Mouse (Mus musculus): ENCODE measurements around the gene Pole2. TPM values are rescaled to one million over a fixed set of nuclear protein-coding genes. Genes with fewer than 3 reads are reported as not detected.

The Pole2 gene
- total RNA-seq, 1 experiment from 2014 or later, result 6.4 TPM

DNA sequence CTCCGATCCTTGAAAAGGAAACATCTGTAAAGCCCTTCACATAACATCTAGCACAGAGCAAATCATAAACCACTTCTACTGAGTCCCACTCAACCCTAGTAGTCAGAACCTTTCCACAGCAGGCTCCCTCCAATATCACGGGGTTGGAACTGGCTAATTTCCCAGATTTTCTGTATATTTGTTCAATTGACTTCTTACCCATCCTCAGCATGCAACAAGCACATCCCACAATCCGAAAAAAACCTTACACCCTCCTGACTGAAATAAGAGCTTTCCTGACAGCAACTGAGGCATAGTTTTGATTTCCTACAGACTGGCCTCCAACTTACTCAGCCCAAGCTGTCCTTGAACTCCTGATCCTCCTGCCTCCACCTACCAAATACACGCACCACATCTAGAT, 71.6 kb downstream of the Pole2 start:
- ATAC-seq (ENCODE audit: extremely low read depth, insufficient number of reproducible peaks, low FRiP score, poor library complexity, severe bottlenecking), result no peak

DNA sequence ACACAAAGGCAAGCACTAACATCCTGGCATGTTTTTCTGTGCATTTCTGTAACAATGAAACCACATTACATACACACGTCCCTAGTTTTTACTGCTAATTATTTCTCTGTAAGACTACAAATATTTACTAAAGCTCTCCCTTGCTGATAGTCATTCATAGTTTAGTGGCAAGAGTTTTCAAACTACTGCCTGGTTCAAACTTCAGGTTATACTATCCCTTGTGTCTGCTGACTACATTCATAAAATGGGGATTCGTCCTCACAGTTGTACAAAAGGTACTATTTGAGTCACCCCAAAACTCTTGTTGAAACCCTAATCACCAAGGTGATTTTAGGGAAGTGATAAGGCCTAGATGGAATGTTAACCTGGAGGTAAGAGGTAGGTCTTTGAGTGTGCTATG, 72.1 kb downstream of the Pole2 start:
- no peak for ATAC-seq (ENCODE audit: extremely low read depth, insufficient number of reproducible peaks, low FRiP score, poor library complexity, severe bottlenecking)

Other genes with a start within 250 kb of the Pole2 start
- 1,199 and 1,263 TPM in 2 replicates for gene Rps29, start 69.0 kb downstream of the Pole2 start, total RNA-seq (2017)
- not detected in 2 replicates for gene Lrr1, start 59.4 kb downstream of the Pole2 start, total RNA-seq (2017)
- 301 and 317 TPM in 2 replicates for gene Rpl36al, start 44.1 kb downstream of the Pole2 start, total RNA-seq (2017)
- 44.6 and 47.5 TPM in 2 replicates for gene Mgat2, start 44.0 kb downstream of the Pole2 start, total RNA-seq (2017)
- gene Gm49383, start 31.1 kb downstream of the Pole2 start, total RNA-seq (2017), result 5.3 and 9.4 TPM in 2 replicates
- 0.74 and 0.93 TPM in 2 replicates for gene Dnaaf2, start 29.8 kb downstream of the Pole2 start, total RNA-seq (2017)
- 6.3 and 10.5 TPM in 2 replicates for gene Gm49384, start 23.9 kb downstream of the Pole2 start, total RNA-seq (2017)
- 7.6 and 10.8 TPM in 2 replicates for gene Klhdc1, start 13.0 kb upstream of the Pole2 start, total RNA-seq (2017)
- 46.7 and 52.9 TPM in 2 replicates for gene Klhdc2, start 68.5 kb upstream of the Pole2 start, total RNA-seq (2017)
- gene Nemf, start 129.0 kb upstream of the Pole2 start, total RNA-seq (2017), result 159 and 188 TPM in 2 replicates
- gene Arf6, start 144.0 kb upstream of the Pole2 start, total RNA-seq (2017), result 210 and 221 TPM in 2 replicates
- 1.8 and 3.6 TPM in 2 replicates for gene Gm9887, start 144.3 kb upstream of the Pole2 start, total RNA-seq (2017)

All from neutrophil, adult 5-6 weeks (primary cell).